In genomic region chrX:109142281-109142680, GRCm38 (mm10) we compare ENCODE assay signal across 14 mouse cellular contexts. TPM values are rescaled to one million over a fixed set of nuclear protein-coding genes. Genes with fewer than 3 reads are reported as not detected.
DNase-seq lines count a peak whose midpoint lies in the region; ATAC-seq and TF ChIP-seq lines count a peak whose summit lies in the region.
"Had no signal": no experiment of that assay in that cellular context is flagged by ENCODE, and none has a peak within 500 bp of the region (broad histone marks: within the 10 kb centered on the region; RNA-seq: fewer than 3 reads in every experiment).

No protein-coding gene starts in this region.

- no peak overlapping the region for H3K4me3 ChIP-seq in heart, adult 2 months
- H3K4me3 ChIP-seq in kidney, postnatal 0 days (replicated peaks; ENCODE audit: low read depth, low read length) = no peak overlapping the region
- H3K4me3 ChIP-seq in embryonic facial prominence, embryonic 15.5 days (replicated peaks) = no peak overlapping the region
- H3K4me3 ChIP-seq in myocyte = no peak overlapping the region
- no peak overlapping the region for H3K4me3 ChIP-seq in cerebellum, adult 2 months (replicated peaks; ENCODE audit: insufficient read depth, low read depth, low read length)
- H3K4me3 ChIP-seq: forebrain, embryonic 12.5 days had no signal

- H3K36me3 ChIP-seq in heart, adult 2 months (ENCODE audit: control insufficient read depth, insufficient read depth, low read length) = peaks cover 3% of the 10 kb centered on the region
- H3K36me3 ChIP-seq in kidney, postnatal 0 days (ENCODE audit: insufficient read depth, low read length) = no peaks in the 10 kb centered on the region
- no peaks in the 10 kb centered on the region for H3K36me3 ChIP-seq in embryonic facial prominence, embryonic 15.5 days
- H3K36me3 ChIP-seq in myocyte (ENCODE audit: control insufficient read depth, insufficient read depth) = no peaks in the 10 kb centered on the region
- H3K36me3 ChIP-seq: forebrain, embryonic 12.5 days had no signal

- H3K9ac ChIP-seq in heart, adult 2 months (ENCODE audit: low read depth, low read length) = no peak overlapping the region
- no peak overlapping the region for H3K9ac ChIP-seq in kidney, postnatal 0 days (ENCODE audit: low read depth, low read length)
- H3K9ac ChIP-seq in embryonic facial prominence, embryonic 15.5 days = no peak overlapping the region
- H3K9ac ChIP-seq: forebrain, embryonic 12.5 days had no signal

- peak in 1 of 2 experiments; percentile 5 for DNase-seq in heart, adult 2 months
- no peak for DNase-seq in heart, postnatal 14 days
- DNase-seq in kidney, postnatal 0 days (ENCODE audit: low spot score) = peak; percentile 69
- no peak for DNase-seq in kidney, postnatal 4 days
- no peak for DNase-seq in cerebellum, adult 2 months
- DNase-seq: adrenal gland, postnatal 14 days; gastrocnemius, postnatal 36 days; thymus, postnatal 25 days had no signal

- no peak overlapping the region for H3ac ChIP-seq in myocyte (ENCODE audit: control insufficient read depth, insufficient read length)

- no peaks in the 10 kb centered on the region for H3K27me3 ChIP-seq in heart, adult 2 months (ENCODE audit: control insufficient read depth, insufficient read depth, low read length)
- no peaks in the 10 kb centered on the region for H3K27me3 ChIP-seq in kidney, postnatal 0 days (ENCODE audit: insufficient read depth, low read length)
- no peaks in the 10 kb centered on the region for H3K27me3 ChIP-seq in embryonic facial prominence, embryonic 15.5 days
- H3K27me3 ChIP-seq in myocyte (ENCODE audit: control insufficient read depth, insufficient read depth, insufficient read length) = no peaks in the 10 kb centered on the region
- no peaks in the 10 kb centered on the region for H3K27me3 ChIP-seq in cerebellum, adult 2 months (ENCODE audit: control insufficient read depth, insufficient read depth, low read length)
- H3K27me3 ChIP-seq: forebrain, embryonic 12.5 days had no signal

- H3K4me2 ChIP-seq in kidney, postnatal 0 days (ENCODE audit: low read length) = no peak overlapping the region
- H3K4me2 ChIP-seq in embryonic facial prominence, embryonic 15.5 days (replicated peaks) = no peak overlapping the region
- H3K4me2 ChIP-seq in myocyte (ENCODE audit: low read depth) = peak overlapping the region; percentile 71
- H3K4me2 ChIP-seq: forebrain, embryonic 12.5 days had no signal

- TF ChIP-seq POLR2A in heart, adult 2 months (IDR thresholded peaks at IDR 0.05; ENCODE audit: insufficient read depth, low read depth, low read length) = no peak
- no peak for TF ChIP-seq POLR2A in myocyte (IDR thresholded peaks at IDR 0.05; ENCODE audit: insufficient read length, low read depth)
- TF ChIP-seq POLR2A in cerebellum, adult 2 months (IDR thresholded peaks at IDR 0.05; ENCODE audit: borderline replicate concordance, insufficient read depth, low read length) = no peak

- H3K27ac ChIP-seq in heart, adult 2 months = peak overlapping the region; percentile 52
- peak overlapping the region; percentile 42 for H3K27ac ChIP-seq in kidney, postnatal 0 days
- H3K27ac ChIP-seq in embryonic facial prominence, embryonic 15.5 days (replicated peaks) = 0 out of 2 replicates have a peak overlapping the region, but pooled peaks have one; percentile 17
- H3K27ac ChIP-seq in cerebellum, adult 2 months (ENCODE audit: insufficient read depth, low read length) = no peak overlapping the region
- H3K27ac ChIP-seq: forebrain, embryonic 12.5 days had no signal

- peaks cover 5% of the 10 kb centered on the region for H3K4me1 ChIP-seq in heart, adult 2 months (ENCODE audit: control insufficient read depth, insufficient read depth, low read length)
- H3K4me1 ChIP-seq in kidney, postnatal 0 days (replicated peaks; ENCODE audit: insufficient read depth, low read length) = no peaks in the 10 kb centered on the region
- H3K4me1 ChIP-seq in embryonic facial prominence, embryonic 15.5 days = no peaks in the 10 kb centered on the region
- H3K4me1 ChIP-seq in cerebellum, adult 2 months (ENCODE audit: control insufficient read depth, insufficient read depth, low read length) = no peaks in the 10 kb centered on the region
- H3K4me1 ChIP-seq: forebrain, embryonic 12.5 days had no signal

- TF ChIP-seq EP300 in heart, adult 2 months (IDR thresholded peaks at IDR 0.05; ENCODE audit: insufficient read depth, low read depth, low read length) = no peak

- ATAC-seq in kidney, postnatal 0 days (replicated peaks; ENCODE audit: low FRiP score, low read depth) = no peak
- ATAC-seq in embryonic facial prominence, embryonic 15.5 days (ENCODE audit: insufficient number of reproducible peaks, low FRiP score, low TSS enrichment, low read depth) = no peak
- no peak for ATAC-seq in monocyte, adult 5-6 weeks (replicated peaks; ENCODE audit: insufficient number of reproducible peaks, low FRiP score, low TSS enrichment, poor library complexity, severe bottlenecking)

- no peak for TF ChIP-seq CTCF in heart, adult 2 months (IDR thresholded peaks at IDR 0.05)
- no peak for TF ChIP-seq CTCF in kidney, postnatal 0 days (IDR thresholded peaks at IDR 0.05; ENCODE audit: low read depth)
- TF ChIP-seq CTCF in cerebellum, adult 2 months (IDR thresholded peaks at IDR 0.05; ENCODE audit: borderline replicate concordance, insufficient read depth, low read depth, low read length) = no peak

- intact Hi-C loops in heart, adult 2 months (cut with DNase I) = no loop called here
- intact Hi-C loops in heart, postnatal 14 days (cut with DNase I) = no loop called here

- no peaks in the 10 kb centered on the region for H3K79me2 ChIP-seq in heart, adult 2 months (replicated peaks; ENCODE audit: control insufficient read depth, insufficient read depth, low read length)
- peaks cover 64% of the 10 kb centered on the region for H3K79me2 ChIP-seq in myocyte (ENCODE audit: control insufficient read depth, insufficient read depth)

- WGBS in heart, adult 2 months = 30% methylated on average over 4 of the region's 4 CpGs
- 52% methylated on average over 4 of the region's 4 CpGs for WGBS in kidney, postnatal 0 days
- WGBS in embryonic facial prominence, embryonic 15.5 days = 55% methylated on average over 4 of the region's 4 CpGs
- 91% methylated on average over 4 of the region's 4 CpGs for WGBS in cerebellum, adult 2 months

- no peaks in the 10 kb centered on the region for H3K9me3 ChIP-seq in kidney, postnatal 0 days (replicated peaks; ENCODE audit: low read length)
- no peaks in the 10 kb centered on the region for H3K9me3 ChIP-seq in embryonic facial prominence, embryonic 15.5 days (replicated peaks)
- H3K9me3 ChIP-seq: forebrain, embryonic 12.5 days had no signal

TF ChIP-seq in myocyte, 11 proteins besides CTCF, POLR2A, EP300 and RAD21:
- no peak for TF ChIP-seq E2F4 (IDR thresholded peaks at IDR 0.05; ENCODE audit: insufficient read depth)
- TF ChIP-seq SRF (IDR thresholded peaks at IDR 0.05; ENCODE audit: control insufficient read depth, insufficient read length, low read depth) = peak; percentile 88

RNA-seq across cellular contexts. Expression of gene Sh3bgrl, which starts 47.1 kb away (rescaled TPM):
- total RNA-seq in heart, adult 2 months (2021) = 10 to 100 TPM; 33.0 to 36.1 TPM
- 10.0 and 20.1 TPM in 2 replicates for polyA plus RNA-seq in heart, adult 2 months (2012; rRNA removed)
- 10 to 100 TPM; 39.6 to 49.5 TPM for total RNA-seq in heart, postnatal 14 days (2021)
- 57.1 and 69.5 TPM in 2 replicates for polyA plus RNA-seq in kidney, postnatal 0 days (2015; fragmentation: Nextera tagmentation; extraction: Ambion mirVana)
- 135 and 137 TPM in 2 replicates for polyA plus RNA-seq in embryonic facial prominence, embryonic 15.5 days (2015; fragmentation: Nextera tagmentation; extraction: Ambion mirVana)
- polyA plus RNA-seq in myocyte (2012; fragmentation: generic; extraction: Trizol) = 18.5 TPM
- 27.0 and 30.1 TPM in 2 replicates for polyA plus RNA-seq in cerebellum, adult 2 months (2012; rRNA removed)
- 159 to 278 TPM (median 277 TPM) in 3 replicates for total RNA-seq in monocyte, adult 5-6 weeks (2017)

RNA-seq across cellular contexts. Expression of gene Gm6377, which starts 54.3 kb away (rescaled TPM):
- under 1 TPM; 0.07 to 0.13 TPM for total RNA-seq in heart, adult 2 months (2021)
- polyA plus RNA-seq in heart, adult 2 months (2012; rRNA removed) = 0.10 and 0.15 TPM in 2 replicates
- under 1 TPM; 0.17 to 0.29 TPM for total RNA-seq in heart, postnatal 14 days (2021)
- polyA plus RNA-seq in kidney, postnatal 0 days (2015; fragmentation: Nextera tagmentation; extraction: Ambion mirVana) = 0.17 and 0.22 TPM in 2 replicates
- polyA plus RNA-seq in embryonic facial prominence, embryonic 15.5 days (2015; fragmentation: Nextera tagmentation; extraction: Ambion mirVana) = 0.12 and 0.20 TPM in 2 replicates
- polyA plus RNA-seq in myocyte (2012; fragmentation: generic; extraction: Trizol) = not detected
- polyA plus RNA-seq in cerebellum, adult 2 months (2012; rRNA removed) = not detected in 2 replicates
- 139 to 170 TPM (median 165 TPM) in 3 replicates for total RNA-seq in monocyte, adult 5-6 weeks (2017)
- total RNA-seq: adrenal gland, postnatal 14 days; gastrocnemius, postnatal 36 days; layer of hippocampus, postnatal 10 days had no signal
- polyA plus RNA-seq: forebrain, embryonic 12.5 days; limb, embryonic 11.5 days had no signal
